Mouse (Mus musculus) ES-Bruce4 (cell line): ENCODE results near the gene Fhdc1. TPM values are rescaled to one million over a fixed set of nuclear protein-coding genes. Genes with fewer than 3 reads are reported as not detected.

Experiments used
- H3K27ac ChIP-seq: 2 replicates; pipeline ENCODE4 v1.5.1; 2012; ENCODE audit warnings: low read length, inconsistent platforms; ENCODE audit not compliant: insufficient read depth
- H3K27me3 ChIP-seq: 2 replicates; pipeline ENCODE4 v1.6.1; 2012; ENCODE audit warnings: mild to moderate bottlenecking, low read length, inconsistent platforms; ENCODE audit not compliant: control insufficient read depth, poor library complexity, insufficient read depth, severe bottlenecking
- H3K36me3 ChIP-seq: 2 replicates; pipeline ENCODE4 v1.6.1; 2012; ENCODE audit warnings: inconsistent platforms, mild to moderate bottlenecking, low read length, moderate library complexity; ENCODE audit not compliant: control insufficient read depth, poor library complexity, insufficient read depth, severe bottlenecking
- H3K4me1 ChIP-seq: one replicate; pipeline ENCODE4 v1.8.1; 2011; ENCODE audit warnings: low read length; ENCODE audit not compliant: control insufficient read depth, insufficient read depth
- H3K4me3 ChIP-seq: 2 replicates; pipeline ENCODE4 v1.5.1; 2011; ENCODE audit warnings: low read depth, mild to moderate bottlenecking, low read length
- H3K9ac ChIP-seq: 2 replicates; pipeline ENCODE4 v1.6.1; 2012; ENCODE audit warnings: low read depth, mild to moderate bottlenecking, inconsistent platforms; ENCODE audit not compliant: poor library complexity, severe bottlenecking
- H3K9me3 ChIP-seq: replicated peaks from 2 replicates; pipeline ENCODE4 v1.6.1; 2012; ENCODE audit warnings: mild to moderate bottlenecking, low read length, inconsistent platforms; ENCODE audit not compliant: control insufficient read depth, poor library complexity, insufficient read depth, severe bottlenecking
- CTCF ChIP-seq: IDR thresholded peaks from one replicate; pipeline ENCODE4 v1.8.1; 2011; ENCODE audit warnings: low read depth, low read length
- EP300 ChIP-seq: IDR thresholded peaks from 2 replicates; pipeline ENCODE4 v1.6.1; 2011; ENCODE audit warnings: low read depth, low read length; ENCODE audit not compliant: insufficient read depth
- POLR2A ChIP-seq: IDR thresholded peaks from one replicate; pipeline ENCODE4 v1.8.1; 2011; ENCODE audit warnings: low read length; ENCODE audit not compliant: insufficient read depth
- polyA plus RNA-seq: library from polyadenylated mRNA; stranded (reverse); fragments of >200 nt; gene quantifications from 2 replicates; pipeline ENCODE4 v1.2.4, GENCODE M21; 2011; ENCODE audit warnings: low read depth; ENCODE audit not compliant: missing spikeins, insufficient read depth, insufficient read length

The Fhdc1 gene
- polyA plus RNA-seq, 1 experiment, result 1.8 TPM

DNA sequence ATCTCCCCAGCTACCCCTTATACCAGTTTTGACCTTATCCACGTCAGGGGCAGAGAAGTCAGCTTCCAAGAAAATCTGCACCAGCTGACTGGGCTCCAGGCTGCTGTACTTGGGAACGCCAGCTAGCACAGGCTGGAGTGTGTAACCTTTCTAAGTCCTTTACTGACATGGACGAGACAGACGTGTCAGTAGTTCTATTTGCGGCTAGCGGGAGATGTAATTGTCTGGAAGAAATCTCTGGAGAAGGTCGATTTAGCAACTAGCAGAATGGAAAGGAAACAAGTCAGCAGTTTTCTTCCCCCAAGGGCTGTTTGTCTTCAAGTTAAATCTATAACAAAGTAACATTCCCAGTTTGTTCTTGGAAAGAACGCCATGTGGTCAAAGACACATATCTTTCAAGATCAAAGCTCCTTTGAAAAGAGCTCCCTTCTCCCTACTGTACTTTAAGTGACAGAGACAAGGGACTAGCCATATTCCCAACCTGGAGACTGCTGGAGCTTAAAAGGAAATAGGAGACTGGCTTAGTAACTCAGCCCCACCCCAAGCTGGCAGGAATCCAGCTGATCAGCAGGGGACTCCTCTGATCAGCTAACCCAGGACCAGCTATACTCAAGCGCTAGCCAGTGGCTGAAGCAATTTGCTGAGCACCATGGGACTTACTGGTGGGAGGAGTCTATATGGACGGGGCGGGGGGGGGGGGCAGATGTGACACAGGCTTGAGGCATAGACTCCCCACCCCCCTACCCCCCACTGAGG, 44.8 kb downstream of the Fhdc1 start:
- Histone ChIP-seq H3K9ac (no peak overlapping the region), H3K9me3 (no peaks in the 10 kb centered on the region), H3K27ac (no peak overlapping the region), H3K27me3 (no peaks in the 10 kb centered on the region), H3K4me1 (no peaks in the 10 kb centered on the region), H3K36me3 (no peaks in the 10 kb centered on the region), H3K4me3 (no peak overlapping the region)
- TF ChIP-seq POLR2A (no peak), EP300 (no peak), CTCF (no peak)

GRCm38 (mm10) chr3:84432797-84433445, 47.3 kb downstream of the Fhdc1 start:
- no peaks in the 10 kb centered on the region for H3K4me1 ChIP-seq
- TF ChIP-seq CTCF (no peak), EP300 (no peak), POLR2A (no peak)
- no peaks in the 10 kb centered on the region for H3K9me3 ChIP-seq
- H3K9ac ChIP-seq, result no peak overlapping the region
- H3K4me3 ChIP-seq, result no peak overlapping the region
- H3K27me3 ChIP-seq, result no peaks in the 10 kb centered on the region
- no peak overlapping the region for H3K27ac ChIP-seq
- no peaks in the 10 kb centered on the region for H3K36me3 ChIP-seq

DNA sequence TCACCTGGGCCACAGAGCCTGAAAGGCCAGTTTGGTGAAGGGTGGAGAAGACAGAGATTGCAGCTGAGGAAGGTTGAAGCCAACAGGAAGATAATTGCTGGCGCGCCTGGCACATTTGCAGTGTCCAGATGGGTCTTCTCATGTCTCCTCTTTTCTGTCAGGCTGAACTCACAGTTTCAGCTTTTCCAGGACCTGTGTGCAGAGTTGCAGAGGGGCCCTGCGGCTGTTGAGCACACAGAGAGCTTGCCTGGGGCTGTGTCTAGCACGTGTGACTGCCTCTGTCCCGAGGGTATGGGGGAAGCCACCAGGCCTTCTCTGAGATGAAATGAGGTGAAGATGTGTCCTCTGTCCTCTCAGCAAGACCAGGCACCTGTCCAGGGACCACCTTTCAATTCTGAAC, 49.0 kb downstream of the Fhdc1 start:
- H3K27ac ChIP-seq, result no peak overlapping the region
- no peaks in the 10 kb centered on the region for H3K9me3 ChIP-seq
- no peaks in the 10 kb centered on the region for H3K27me3 ChIP-seq
- no peak overlapping the region for H3K4me3 ChIP-seq
- no peak overlapping the region for H3K9ac ChIP-seq
- TF ChIP-seq EP300 (no peak), CTCF (no peak), POLR2A (no peak)
- no peaks in the 10 kb centered on the region for H3K4me1 ChIP-seq
- no peaks in the 10 kb centered on the region for H3K36me3 ChIP-seq

DNA sequence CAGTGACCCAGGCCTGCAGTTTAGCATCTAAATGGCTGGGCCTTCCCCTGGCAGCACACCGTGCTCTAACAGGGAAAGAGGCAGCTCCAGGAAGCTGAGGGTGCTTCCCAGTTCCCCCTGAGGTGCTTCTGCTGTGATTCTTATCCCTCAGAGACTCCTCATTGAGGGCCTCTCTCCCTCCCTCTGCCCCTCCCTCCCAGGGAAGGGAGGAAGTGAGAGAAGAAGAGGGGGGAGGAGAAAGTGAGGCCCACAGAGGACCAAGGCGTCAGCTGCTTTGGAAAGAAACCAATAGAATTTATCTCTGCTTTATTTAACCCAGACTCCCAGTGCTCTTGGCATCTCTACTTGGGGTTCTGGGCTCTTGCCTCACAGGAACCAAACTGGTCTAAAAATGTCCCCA, 50.1 kb downstream of the Fhdc1 start:
- H3K27ac ChIP-seq, result no peak overlapping the region
- no peaks in the 10 kb centered on the region for H3K9me3 ChIP-seq
- H3K36me3 ChIP-seq, result no peaks in the 10 kb centered on the region
- no peaks in the 10 kb centered on the region for H3K4me1 ChIP-seq
- H3K9ac ChIP-seq, result no peak overlapping the region
- H3K4me3 ChIP-seq, result no peak overlapping the region
- no peaks in the 10 kb centered on the region for H3K27me3 ChIP-seq
- TF ChIP-seq EP300 (no peak), CTCF (no peak), POLR2A (no peak)

GRCm38 (mm10) chr3:84428994-84429725, 51.1 kb downstream of the Fhdc1 start:
- Histone ChIP-seq H3K9me3 (no peaks in the 10 kb centered on the region), H3K27ac (no peak overlapping the region), H3K9ac (no peak overlapping the region), H3K4me1 (no peaks in the 10 kb centered on the region), H3K4me3 (no peak overlapping the region), H3K36me3 (no peaks in the 10 kb centered on the region), H3K27me3 (no peaks in the 10 kb centered on the region)
- no peak for TF ChIP-seq EP300
- no peak for TF ChIP-seq CTCF
- no peak for TF ChIP-seq POLR2A

DNA sequence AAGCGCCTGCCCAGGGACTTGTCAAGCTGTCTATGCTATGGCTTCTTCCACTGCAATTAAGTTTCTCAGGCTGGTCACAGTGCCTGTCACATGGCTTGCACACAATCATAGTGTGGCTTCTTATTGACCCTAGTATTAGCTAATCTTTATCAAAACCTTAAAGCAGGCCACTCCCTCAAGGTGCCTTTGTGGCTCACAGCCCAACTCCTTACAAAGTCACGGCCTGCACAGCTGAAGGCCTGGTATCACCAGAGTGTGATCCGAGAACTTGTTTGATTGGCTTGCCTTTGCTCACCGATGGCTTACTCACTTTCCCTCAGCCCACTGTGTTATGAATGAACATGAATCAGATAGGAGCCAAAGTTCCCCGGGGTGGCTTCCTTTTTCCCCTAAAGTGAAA, 52.5 kb downstream of the Fhdc1 start:
- no peaks in the 10 kb centered on the region for H3K36me3 ChIP-seq
- no peaks in the 10 kb centered on the region for H3K4me1 ChIP-seq
- H3K9me3 ChIP-seq, result no peaks in the 10 kb centered on the region
- TF ChIP-seq POLR2A (no peak), CTCF (no peak), EP300 (no peak)
- no peak overlapping the region for H3K27ac ChIP-seq
- no peak overlapping the region for H3K4me3 ChIP-seq
- no peak overlapping the region for H3K9ac ChIP-seq
- no peaks in the 10 kb centered on the region for H3K27me3 ChIP-seq
